Mouse (Mus musculus): ENCODE results near the gene Il27. TPM values are rescaled to one million over a fixed set of nuclear protein-coding genes. Genes with fewer than 3 reads are reported as not detected.

Il27 gene
- polyA plus RNA-seq, 1 experiment, result not detected

GRCm38 (mm10) chr7:126628111-126628510, 33.4 kb upstream of the Il27 start:
- peaks cover 27% of the 10 kb centered on the region for H3K4me1 ChIP-seq (ENCODE audit: control insufficient read depth, insufficient read depth, low read length)
- no peak overlapping the region for H3K4me3 ChIP-seq (ENCODE audit: insufficient read depth, low read length)
- H3K27ac ChIP-seq (ENCODE audit: insufficient read depth, low read length), result peak overlapping the region; percentile 75
- no peak for TF ChIP-seq POLR2A (IDR thresholded peaks at IDR 0.05; ENCODE audit: low read depth, low read length)
- no peak for TF ChIP-seq CTCF (IDR thresholded peaks at IDR 0.05; ENCODE audit: borderline replicate concordance, insufficient read depth, low read length)

- TF ChIP-seq CTCF (IDR thresholded peaks at IDR 0.05; ENCODE audit: borderline replicate concordance, insufficient read depth, low read length) (no peak), POLR2A (IDR thresholded peaks at IDR 0.05; ENCODE audit: low read depth, low read length) (no peak)
- Histone ChIP-seq H3K27ac (ENCODE audit: insufficient read depth, low read length) (peak overlapping the region; percentile 80), H3K4me3 (ENCODE audit: insufficient read depth, low read length) (no peak overlapping the region), H3K4me1 (ENCODE audit: control insufficient read depth, insufficient read depth, low read length) (peaks cover 27% of the 10 kb centered on the region)
Measured at GRCm38 (mm10) chr7:126625807-126626600, 31.3 kb upstream of the Il27 start.

- peak overlapping the region; percentile 58 for H3K4me3 ChIP-seq (ENCODE audit: insufficient read depth, low read length)
- TF ChIP-seq CTCF (IDR thresholded peaks at IDR 0.05; ENCODE audit: borderline replicate concordance, insufficient read depth, low read length) (no peak), POLR2A (IDR thresholded peaks at IDR 0.05; ENCODE audit: low read depth, low read length) (peak; percentile 99)
- H3K4me1 ChIP-seq (ENCODE audit: control insufficient read depth, insufficient read depth, low read length), result peaks cover 23% of the 10 kb centered on the region
- peak overlapping the region; percentile 80 for H3K27ac ChIP-seq (ENCODE audit: insufficient read depth, low read length)
Measured at GRCm38 (mm10) chr7:126625369-126625768, 30.6 kb upstream of the Il27 start.

GRCm38 (mm10) chr7:126624774-126625173, 30.0 kb upstream of the Il27 start:
- Histone ChIP-seq H3K4me3 (ENCODE audit: insufficient read depth, low read length) (peak overlapping the region; percentile 58), H3K4me1 (ENCODE audit: control insufficient read depth, insufficient read depth, low read length) (peaks cover 23% of the 10 kb centered on the region), H3K27ac (ENCODE audit: insufficient read depth, low read length) (peak overlapping the region; percentile 45)
- TF ChIP-seq POLR2A (IDR thresholded peaks at IDR 0.05; ENCODE audit: low read depth, low read length) (no peak; the same call in 1 of the 2 replicates), CTCF (IDR thresholded peaks at IDR 0.05; ENCODE audit: borderline replicate concordance, insufficient read depth, low read length) (no peak)

- TF ChIP-seq CTCF (IDR thresholded peaks at IDR 0.05; ENCODE audit: borderline replicate concordance, insufficient read depth, low read length) (no peak), POLR2A (IDR thresholded peaks at IDR 0.05; ENCODE audit: low read depth, low read length) (peak; percentile 30; the same call in 1 of the 2 replicates)
Measured at GRCm38 (mm10) chr7:126623381-126623780, 28.6 kb upstream of the Il27 start.

GRCm38 (mm10) chr7:126621452-126622359, 27.0 kb upstream of the Il27 start:
- H3K4me1 ChIP-seq (ENCODE audit: control insufficient read depth, insufficient read depth, low read length), result peaks cover 8% of the 10 kb centered on the region
- no peak overlapping the region for H3K27ac ChIP-seq (ENCODE audit: insufficient read depth, low read length)
- TF ChIP-seq POLR2A (IDR thresholded peaks at IDR 0.05; ENCODE audit: low read depth, low read length) (no peak; the same call in none of the 2 replicates), CTCF (IDR thresholded peaks at IDR 0.05; ENCODE audit: borderline replicate concordance, insufficient read depth, low read length) (no peak)
- no peak overlapping the region for H3K4me3 ChIP-seq (ENCODE audit: insufficient read depth, low read length)

More at GRCm38 (mm10) chr7:126623381-126623780, 28.6 kb upstream of the Il27 start:
- H3K4me3 ChIP-seq (ENCODE audit: insufficient read depth, low read length), result no peak overlapping the region
- peaks cover 11% of the 10 kb centered on the region for H3K4me1 ChIP-seq (ENCODE audit: control insufficient read depth, insufficient read depth, low read length)
- H3K27ac ChIP-seq (ENCODE audit: insufficient read depth, low read length), result no peak overlapping the region

GRCm38 (mm10) chr7:126619559-126620275, 25.0 kb upstream of the Il27 start:
- Histone ChIP-seq H3K4me3 (ENCODE audit: insufficient read depth, low read length) (no peak overlapping the region), H3K4me1 (ENCODE audit: control insufficient read depth, insufficient read depth, low read length) (peaks cover 3% of the 10 kb centered on the region; the same call in 1 of the 2 replicates), H3K27ac (ENCODE audit: insufficient read depth, low read length) (no peak overlapping the region)
- TF ChIP-seq CTCF (IDR thresholded peaks at IDR 0.05; ENCODE audit: borderline replicate concordance, insufficient read depth, low read length), result no peak
- TF ChIP-seq POLR2A (IDR thresholded peaks at IDR 0.05; ENCODE audit: low read depth, low read length), result no peak

- H3K4me3 ChIP-seq (ENCODE audit: insufficient read depth, low read length), result no peak overlapping the region
- TF ChIP-seq CTCF (IDR thresholded peaks at IDR 0.05; ENCODE audit: borderline replicate concordance, insufficient read depth, low read length) (peak; percentile 9; the same call in 1 of the 2 replicates), POLR2A (IDR thresholded peaks at IDR 0.05; ENCODE audit: low read depth, low read length) (no peak)
- H3K27ac ChIP-seq (ENCODE audit: insufficient read depth, low read length), result no peak overlapping the region
- no peaks in the 10 kb centered on the region for H3K4me1 ChIP-seq (ENCODE audit: control insufficient read depth, insufficient read depth, low read length)
Measured at GRCm38 (mm10) chr7:126616707-126617106, 22.0 kb upstream of the Il27 start.

GRCm38 (mm10) chr7:126612736-126613135, 18.0 kb upstream of the Il27 start:
- no peak overlapping the region for H3K27ac ChIP-seq (ENCODE audit: insufficient read depth, low read length)
- no peak overlapping the region for H3K4me3 ChIP-seq (ENCODE audit: insufficient read depth, low read length)
- H3K4me1 ChIP-seq (ENCODE audit: control insufficient read depth, insufficient read depth, low read length), result no peaks in the 10 kb centered on the region
- no peak for TF ChIP-seq POLR2A (IDR thresholded peaks at IDR 0.05; ENCODE audit: low read depth, low read length)
- no peak for TF ChIP-seq CTCF (IDR thresholded peaks at IDR 0.05; ENCODE audit: borderline replicate concordance, insufficient read depth, low read length)

Measured in embryonic fibroblast, embryonic 13.5 days (primary cell).